Mouse (Mus musculus) G1E (cell line): ENCODE data around the gene Klrg1.

Experiments
- CTCF ChIP-seq: IDR thresholded peaks from 2 replicates; pipeline ENCODE4 v1.5.1; 2012; ENCODE audit warnings: low read depth, low read length, inconsistent platforms, mixed read lengths
- GATA2 ChIP-seq: IDR thresholded peaks from 2 replicates; pipeline ENCODE4 v1.6.1; 2012; ENCODE audit warnings: low read depth, low read length, inconsistent platforms, borderline replicate concordance
- POLR2AphosphoS5 ChIP-seq: IDR thresholded peaks from 2 replicates; pipeline ENCODE4 v1.6.1; 2012; ENCODE audit warnings: low read depth, low read length, inconsistent platforms; ENCODE audit not compliant: insufficient replicate concordance

GRCm38 (mm10) chr6:122288263-122288662 lies 5.6 kb upstream of the Klrg1 start:
- peak; percentile 20; the same call in 1 of the 2 replicates for TF ChIP-seq CTCF
- no peak for TF ChIP-seq POLR2AphosphoS5
- TF ChIP-seq GATA2: no peak
